Mouse (Mus musculus) testis, postnatal 10 days (tissue): Measurements from ENCODE around the gene Depdc5.
"Not testable (repeated sequence)": the region's sequence is repeated elsewhere in the genome, so short reads cannot be mapped to it uniquely, and the experiment has no call there.

Experiments used
- DNase-seq: peaks from one replicate; pipeline ENCODE4 v3.0.0; 2021; ENCODE audit warnings: low spot score

Depdc5 gene

DNA sequence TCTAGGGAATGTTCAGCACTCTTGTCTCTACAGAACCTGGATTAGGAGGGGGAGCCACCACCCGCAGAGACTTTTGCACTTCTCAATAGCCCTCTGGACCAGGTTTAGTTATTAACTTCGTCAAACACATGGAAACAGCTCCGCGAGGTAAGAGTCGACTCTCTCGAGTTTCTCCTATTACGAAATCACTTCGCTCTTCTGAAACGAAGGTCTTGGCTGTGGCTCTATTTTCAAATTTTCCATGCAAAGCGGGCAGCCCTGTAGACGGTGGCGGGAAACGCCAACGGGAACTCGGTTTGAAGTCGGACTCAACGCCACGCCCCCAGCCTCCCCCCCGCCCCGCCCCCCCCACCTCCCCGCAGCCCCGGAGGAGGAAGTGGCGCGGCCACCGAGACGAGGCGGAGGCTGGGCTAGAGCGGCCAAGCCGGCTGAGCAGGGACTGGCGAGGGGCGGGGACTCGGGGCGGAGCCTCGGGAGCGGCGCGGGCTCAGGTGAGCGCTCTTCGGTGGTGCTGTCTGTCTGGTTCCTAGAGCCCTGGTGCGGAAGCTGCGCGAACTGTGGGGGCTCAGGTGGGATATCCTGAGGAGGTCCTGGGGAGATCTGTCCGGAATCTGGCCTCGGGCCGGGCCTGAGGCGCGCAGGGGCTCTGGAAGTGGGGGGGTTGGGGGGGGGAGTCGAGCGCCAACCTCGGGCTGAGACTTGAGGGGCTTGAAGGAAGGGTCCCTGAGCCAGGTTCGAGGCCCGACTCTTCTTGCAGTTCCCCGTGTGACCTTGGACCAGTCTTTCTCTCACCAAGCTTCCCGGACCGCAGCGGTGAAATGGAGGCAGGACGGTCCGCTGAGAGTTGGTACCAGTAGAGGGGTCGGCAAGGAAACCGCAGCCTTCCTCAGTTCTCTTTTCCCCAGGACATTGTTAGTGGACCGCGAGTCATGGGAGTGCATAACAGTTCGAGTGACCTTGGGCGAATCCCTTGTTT is at the start of gene Depdc5:
TSS of gene Depdc5 (plus strand) at position 449 of the 976 bp plus-strand sequence.
- DNase-seq = peak; percentile 96

DNA sequence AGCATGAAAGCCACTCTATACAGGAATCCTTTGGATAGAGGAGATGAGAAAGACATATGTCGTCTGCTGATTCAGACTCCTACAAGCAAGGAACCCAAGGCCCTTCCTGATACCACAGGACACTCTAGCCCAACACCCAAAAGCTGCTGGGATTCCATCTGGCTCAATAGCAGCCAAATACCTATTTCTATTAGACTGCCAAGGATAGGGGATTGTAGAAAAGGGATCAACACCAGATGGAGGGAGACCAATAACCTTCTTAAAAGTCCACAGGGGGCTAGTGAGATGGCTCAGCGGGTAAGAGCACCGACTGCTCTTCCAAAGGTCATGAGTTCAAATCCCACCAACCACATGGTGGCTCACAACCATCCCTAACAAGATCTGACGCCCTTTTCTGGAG is 48.1 kb upstream of the Depdc5 start:
- no peak for DNase-seq

GRCm38 (mm10) chr5:32820471-32820870 is 43.0 kb upstream of the Depdc5 start:
- DNase-seq = no peak

GRCm38 (mm10) chr5:32827009-32827408 is 36.5 kb upstream of the Depdc5 start, which contains the start of gene Gm20671:
TSS of gene Gm20671 (minus strand) at chr5:32827109.
- no peak for DNase-seq

DNA sequence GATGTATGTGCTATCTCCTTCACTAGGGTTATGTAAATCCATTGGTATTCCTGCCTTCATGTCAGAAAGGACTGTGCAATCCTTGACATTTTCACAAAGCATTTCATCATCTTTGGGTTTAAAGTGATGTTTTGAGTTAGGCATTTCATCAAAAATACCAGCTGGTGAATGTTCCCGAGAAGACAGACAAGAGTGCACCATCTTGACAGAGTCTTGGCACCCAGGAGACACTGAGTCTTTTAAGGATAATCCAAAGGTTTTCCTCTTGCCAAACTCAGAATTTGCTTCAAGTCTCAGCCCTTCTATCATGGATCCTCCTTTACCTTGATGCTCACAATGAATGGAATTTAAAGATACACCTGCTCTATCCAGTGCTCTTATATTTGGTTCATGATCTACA is 34.7 kb upstream of the Depdc5 start:
- DNase-seq = not testable (repeated sequence)

DNA sequence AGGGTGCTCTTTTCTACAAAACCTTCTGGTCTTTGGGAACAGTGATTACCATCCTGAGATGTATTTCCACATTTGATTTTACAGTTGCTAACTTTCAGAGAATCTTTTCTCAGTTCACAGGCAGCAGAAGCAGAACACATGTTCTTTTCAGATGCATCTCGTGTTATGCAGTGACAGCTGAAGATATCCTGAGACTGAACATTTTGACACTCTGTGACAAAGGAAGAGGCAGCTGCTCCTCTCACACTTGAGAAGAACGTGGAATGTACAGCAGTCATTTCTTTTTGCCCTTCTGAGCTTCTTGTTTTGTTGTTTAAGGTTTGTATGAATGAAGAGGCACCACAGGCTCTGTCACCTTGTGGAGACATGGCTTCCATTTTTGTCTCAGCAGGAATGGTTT is 33.4 kb upstream of the Depdc5 start:
- no peak for DNase-seq

- DNase-seq = no peak
These were observed 29.0 kb upstream of the Depdc5 start for GRCm38 (mm10) chr5:32834497-32834896.

DNA sequence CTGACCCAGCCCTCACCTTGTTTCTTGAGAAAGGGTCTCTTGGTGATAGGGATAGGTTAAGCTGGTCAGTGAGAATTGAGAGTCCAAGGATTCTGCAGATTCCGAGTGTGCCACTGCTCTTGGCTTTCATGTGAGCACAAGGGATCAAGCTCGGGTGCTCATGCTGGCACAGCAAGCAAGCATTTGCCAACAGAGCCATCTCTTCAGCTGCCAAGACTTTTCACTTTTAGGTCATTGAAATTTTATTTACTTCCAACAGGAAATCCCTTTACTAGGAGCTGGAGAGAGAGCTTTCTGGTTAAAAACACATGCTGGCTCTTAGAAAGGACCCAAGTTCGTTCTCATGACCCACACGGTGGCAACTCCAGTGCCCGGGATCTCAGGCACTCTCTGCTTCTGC is 26.5 kb upstream of the Depdc5 start:
- DNase-seq = no peak

DNA sequence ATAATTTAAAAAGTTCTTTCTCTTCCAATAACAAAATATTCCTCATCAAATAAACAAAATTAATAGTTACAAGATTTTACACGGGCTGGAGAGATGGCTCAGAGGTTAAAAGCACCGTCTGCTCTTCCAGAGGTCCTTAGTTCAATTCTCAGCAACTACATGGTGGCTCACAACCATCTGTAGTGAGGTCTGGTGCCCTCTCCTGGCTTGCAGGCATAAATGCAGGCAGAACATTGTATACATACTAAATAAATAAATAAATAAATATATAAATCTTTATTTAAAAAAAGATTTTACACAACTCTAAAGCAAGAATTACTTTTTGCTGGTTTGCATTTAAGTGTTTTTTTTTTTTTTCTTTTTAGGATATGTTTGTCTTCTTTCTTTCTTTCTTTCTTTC is 23.5 kb upstream of the Depdc5 start:
- no peak for DNase-seq

DNA sequence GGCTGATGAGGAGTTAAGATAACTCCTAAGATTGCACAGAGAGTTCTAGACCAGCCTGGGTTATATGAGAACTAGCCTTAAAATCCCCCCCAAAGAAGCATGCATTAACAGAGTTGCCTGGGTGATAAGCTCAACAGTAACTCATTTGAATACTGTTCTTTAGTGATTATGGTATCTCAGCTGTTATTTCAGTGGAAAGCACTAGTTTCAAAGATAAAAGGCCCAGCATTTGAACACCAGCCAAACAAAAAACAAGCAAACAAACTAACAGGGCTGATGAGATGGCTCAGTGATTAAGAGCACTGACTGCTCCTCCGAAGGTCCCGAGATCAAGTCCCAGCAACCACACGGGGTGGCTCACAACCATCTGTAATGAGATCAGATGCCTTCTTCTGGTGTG is 14.3 kb upstream of the Depdc5 start:
- no peak for DNase-seq

- not testable (repeated sequence) for DNase-seq
These were observed 13.9 kb upstream of the Depdc5 start for GRCm38 (mm10) chr5:32849580-32849979.

- DNase-seq = no peak
These were observed 11.5 kb upstream of the Depdc5 start for GRCm38 (mm10) chr5:32852026-32852425.

- DNase-seq = peak; percentile 100
These were observed 9.6 kb upstream of the Depdc5 start, which contains the start of gene Prr14l for GRCm38 (mm10) chr5:32853731-32854507. TSS of gene Prr14l (minus strand) at chr5:32854256.

- DNase-seq = no peak
These were observed 8.7 kb upstream of the Depdc5 start for GRCm38 (mm10) chr5:32854818-32855217.

GRCm38 (mm10) chr5:32855274-32855673 is 8.2 kb upstream of the Depdc5 start:
- not testable (repeated sequence) for DNase-seq

- peak; percentile 54 for DNase-seq
These were observed 5.7 kb upstream of the Depdc5 start for GRCm38 (mm10) chr5:32857781-32858220.

DNA sequence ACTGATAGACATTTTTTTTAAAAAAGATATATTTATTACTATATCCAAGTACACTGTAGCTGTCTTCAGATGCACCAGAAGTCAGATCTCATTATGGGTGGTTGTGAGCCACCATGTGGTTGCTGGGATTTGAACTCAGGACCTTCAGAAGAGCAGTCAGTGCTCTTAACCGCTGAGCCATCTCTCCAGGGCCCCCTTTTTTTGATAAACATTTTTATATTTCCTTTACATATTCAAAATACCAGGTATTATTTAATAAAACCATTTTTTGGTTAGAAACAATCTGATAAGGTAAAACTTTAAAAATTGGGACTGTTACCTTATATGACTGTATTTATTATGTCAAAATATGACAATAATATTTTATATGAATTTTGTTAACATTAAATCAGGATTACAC is 2.4 kb upstream of the Depdc5 start:
- no peak for DNase-seq

- no peak for DNase-seq
These were observed 900 bp upstream of the Depdc5 start for GRCm38 (mm10) chr5:32862469-32863132.

- no peak for DNase-seq
These were observed 6.0 kb downstream of the Depdc5 start for GRCm38 (mm10) chr5:32869389-32870024.

- DNase-seq = no peak
These were observed 8.8 kb downstream of the Depdc5 start for GRCm38 (mm10) chr5:32872346-32872745.

DNA sequence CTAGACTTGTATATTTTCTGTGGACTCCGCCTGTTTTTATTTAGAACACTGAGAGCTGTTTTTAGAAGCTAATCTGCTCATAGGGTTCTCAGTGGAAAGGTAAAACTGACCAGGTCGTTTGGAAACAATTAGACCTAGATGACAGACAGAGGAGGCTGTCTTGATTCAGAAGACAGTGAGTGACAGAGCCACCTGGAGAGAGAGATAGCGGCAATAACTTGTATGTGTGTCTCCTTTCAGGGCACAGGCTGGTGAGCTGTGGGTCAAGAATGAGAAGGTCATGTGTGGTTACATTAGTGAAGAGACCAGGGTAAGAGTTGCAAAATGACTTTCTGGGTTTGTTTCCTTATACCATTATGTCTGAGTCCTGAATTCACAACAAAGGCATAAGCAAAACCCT is 23.2 kb downstream of the Depdc5 start:
- no peak for DNase-seq

- no peak for DNase-seq
These were observed 44.0 kb downstream of the Depdc5 start for GRCm38 (mm10) chr5:32907496-32907895.
